Mouse (Mus musculus): ENCODE data around the gene Zbtb20.

The Zbtb20 gene

DNA sequence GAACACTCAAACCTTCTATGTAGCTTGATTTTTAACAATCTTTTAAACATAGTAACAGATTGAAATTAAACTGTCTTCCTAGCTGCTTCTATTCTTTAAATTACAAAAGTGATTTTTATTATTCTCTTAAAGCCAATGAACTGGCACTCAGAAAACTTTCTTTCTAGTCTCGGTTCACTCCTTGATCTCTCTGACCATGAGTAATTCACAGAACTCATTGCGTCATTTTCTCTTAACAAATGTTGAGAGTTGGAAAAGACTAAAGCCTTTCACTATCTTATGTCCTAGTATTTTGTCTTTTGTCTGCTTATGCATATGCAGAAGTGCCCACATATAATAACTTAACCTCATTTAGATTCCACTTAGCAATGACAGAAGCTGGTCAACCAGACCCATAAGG, 525.3 kb downstream of the Zbtb20 start:
- DNase-seq: no peak

- DNase-seq: no peak
These were observed 527.2 kb downstream of the Zbtb20 start for GRCm38 (mm10) chr16:43402888-43403287.

- DNase-seq: no peak
These were observed 529.4 kb downstream of the Zbtb20 start for GRCm38 (mm10) chr16:43405089-43405488.

DNA sequence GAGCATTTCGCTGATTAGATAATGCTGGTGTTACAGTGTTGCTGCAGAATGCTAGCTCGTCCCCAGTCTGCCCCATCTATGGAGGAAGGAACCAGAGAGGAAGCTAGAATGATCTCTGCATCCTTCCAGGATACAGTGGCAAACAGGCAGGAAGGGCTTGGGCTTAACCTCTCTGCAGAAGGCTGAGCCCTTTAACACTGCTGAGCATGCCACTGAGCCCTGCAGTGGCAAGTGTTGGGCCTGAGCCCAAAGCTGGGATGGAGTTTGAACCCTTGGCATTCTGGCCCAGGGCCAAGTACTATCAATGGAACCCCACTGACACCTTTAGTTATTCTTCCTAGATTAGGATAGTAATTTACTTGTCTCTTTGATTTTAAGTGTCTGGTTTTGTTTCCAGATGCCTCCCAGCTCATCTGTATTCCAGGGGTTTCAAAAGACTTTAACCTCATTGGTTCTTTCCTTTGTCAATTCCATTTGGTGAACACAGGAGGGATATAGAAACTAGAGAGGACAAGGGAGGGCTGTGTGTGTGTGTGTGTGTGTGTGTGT, 532.0 kb downstream of the Zbtb20 start:
- no peak for DNase-seq

- DNase-seq: no peak
These were observed 532.9 kb downstream of the Zbtb20 start for GRCm38 (mm10) chr16:43408622-43409021.

DNA sequence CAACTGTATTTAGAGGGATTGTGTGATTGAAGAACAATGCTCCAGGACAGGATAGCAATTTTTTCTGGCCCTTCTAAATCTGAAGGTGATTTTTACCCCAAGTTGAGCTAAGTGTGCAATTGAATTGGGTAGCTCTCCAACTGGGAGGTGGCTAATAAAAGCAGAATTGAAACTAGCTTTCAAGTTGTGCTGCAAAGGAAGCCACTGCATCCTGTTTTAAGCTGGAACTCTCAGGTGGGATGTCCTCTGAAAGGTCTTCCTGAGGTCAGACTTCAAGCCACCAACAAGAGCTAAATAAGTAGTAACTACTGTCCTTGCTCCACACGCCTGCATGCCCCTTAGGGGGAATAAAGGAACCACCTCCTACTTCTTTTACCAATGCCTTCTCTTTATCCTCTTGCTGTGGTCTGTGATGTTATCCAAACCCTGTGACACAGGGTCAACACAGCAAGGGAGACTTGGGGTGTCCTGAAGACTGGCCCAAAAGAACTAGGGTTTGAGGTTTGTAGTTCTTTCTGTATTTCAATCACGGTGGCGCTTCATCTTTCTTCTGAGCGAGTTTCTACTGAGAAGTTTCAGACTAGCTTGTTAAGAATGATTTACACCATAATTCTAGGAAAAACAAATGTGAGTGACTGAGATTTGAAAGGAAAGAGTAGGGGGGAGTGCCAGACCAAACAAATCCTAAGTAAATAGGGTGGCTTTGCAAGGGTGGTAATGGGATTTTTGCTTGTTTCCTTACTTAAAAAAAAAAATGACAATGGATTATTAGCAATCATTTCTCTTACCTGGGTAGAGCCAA, 533.6 kb downstream of the Zbtb20 start:
- DNase-seq: no peak

GRCm38 (mm10) chr16:43409910-43410612, 534.4 kb downstream of the Zbtb20 start:
- peak; percentile 75 for DNase-seq

- no peak for DNase-seq
These were observed 534.9 kb downstream of the Zbtb20 start for GRCm38 (mm10) chr16:43410613-43410974.

- DNase-seq: no peak
These were observed 540.2 kb downstream of the Zbtb20 start for GRCm38 (mm10) chr16:43415864-43416263.

GRCm38 (mm10) chr16:43419923-43420322, 544.2 kb downstream of the Zbtb20 start:
- DNase-seq: no peak

GRCm38 (mm10) chr16:43428955-43429354, 553.3 kb downstream of the Zbtb20 start:
- DNase-seq: no peak

DNA sequence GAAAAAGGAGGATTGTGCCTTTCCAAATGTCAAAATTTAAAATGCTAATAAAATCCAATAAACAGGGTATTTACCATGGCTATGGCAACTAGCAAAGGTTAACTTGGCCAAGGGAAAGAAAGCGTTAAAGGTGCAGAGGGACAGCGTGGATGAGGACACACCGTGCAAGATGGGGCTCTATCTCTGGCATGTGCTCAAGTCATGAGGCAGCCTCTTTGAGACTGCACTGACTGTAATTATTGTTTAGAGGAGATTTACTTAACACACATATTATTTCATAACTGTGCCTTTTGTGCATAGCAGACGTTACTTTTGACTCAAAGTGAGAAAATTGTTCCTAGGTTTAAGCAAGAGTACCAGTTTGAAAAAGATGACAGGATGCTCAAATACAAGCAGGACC, 554.3 kb downstream of the Zbtb20 start:
- DNase-seq: no peak

- DNase-seq: no peak
These were observed 556.1 kb downstream of the Zbtb20 start for GRCm38 (mm10) chr16:43431514-43432371.

DNA sequence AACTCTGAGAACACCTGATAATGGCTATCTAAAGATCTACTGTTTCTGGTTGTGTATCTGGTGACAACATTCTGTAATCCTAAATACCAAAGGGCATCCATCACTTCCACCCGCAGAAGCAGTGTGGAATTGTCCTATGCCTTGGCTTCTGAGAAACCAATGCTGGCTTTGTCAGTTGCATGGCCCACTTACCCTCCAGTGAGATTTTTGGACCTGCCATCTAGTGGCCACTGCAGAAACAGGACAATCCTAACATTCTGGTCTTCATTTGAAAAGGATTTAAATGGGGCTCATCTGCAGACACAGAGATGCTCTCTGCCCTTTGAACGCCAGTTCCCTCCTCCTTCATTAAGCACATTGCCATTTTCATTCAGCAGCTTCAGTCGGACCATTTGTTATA, 559.3 kb downstream of the Zbtb20 start:
- peak; percentile 24 for DNase-seq

- DNase-seq: no peak
These were observed 563.2 kb downstream of the Zbtb20 start for GRCm38 (mm10) chr16:43438878-43439371.

DNA sequence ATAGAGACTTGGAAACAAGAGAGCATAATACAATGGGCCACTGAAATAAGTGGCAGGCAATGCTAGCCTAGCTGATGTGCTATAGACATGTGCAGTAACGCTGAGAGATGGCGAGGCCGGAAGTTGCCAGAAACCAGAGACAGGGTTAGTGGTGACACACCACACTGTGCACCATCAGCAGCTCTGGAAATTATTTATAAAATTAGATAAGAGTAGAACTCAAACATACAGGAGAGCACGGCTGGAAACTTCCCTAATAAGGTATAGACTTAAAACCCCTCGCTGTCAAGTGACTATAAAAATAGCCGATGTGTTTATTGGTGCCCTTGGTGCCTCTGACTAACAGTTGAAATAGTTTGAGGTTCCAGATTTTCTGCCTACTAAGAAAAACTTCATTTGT, 565.7 kb downstream of the Zbtb20 start:
- DNase-seq: no peak

DNA sequence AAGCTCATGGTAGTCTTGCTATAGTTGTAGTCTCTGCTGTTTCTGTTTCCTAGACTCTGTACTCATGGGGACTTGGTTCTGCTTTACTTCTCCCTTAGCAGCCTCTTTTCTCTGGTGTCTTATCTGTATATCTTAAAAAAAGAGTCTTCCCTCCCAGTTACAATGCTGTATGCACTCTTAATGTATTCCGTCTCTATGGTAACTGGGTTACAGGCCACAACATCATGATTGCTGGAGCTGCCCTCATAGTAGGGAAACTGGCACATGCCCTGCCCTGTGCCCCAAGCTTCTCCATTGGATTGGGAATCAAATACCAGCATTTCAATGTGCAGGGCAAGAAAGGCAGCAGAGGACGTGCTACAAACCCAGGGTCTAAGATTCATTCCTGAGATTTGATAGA, 567.4 kb downstream of the Zbtb20 start:
- DNase-seq: no peak

DNA sequence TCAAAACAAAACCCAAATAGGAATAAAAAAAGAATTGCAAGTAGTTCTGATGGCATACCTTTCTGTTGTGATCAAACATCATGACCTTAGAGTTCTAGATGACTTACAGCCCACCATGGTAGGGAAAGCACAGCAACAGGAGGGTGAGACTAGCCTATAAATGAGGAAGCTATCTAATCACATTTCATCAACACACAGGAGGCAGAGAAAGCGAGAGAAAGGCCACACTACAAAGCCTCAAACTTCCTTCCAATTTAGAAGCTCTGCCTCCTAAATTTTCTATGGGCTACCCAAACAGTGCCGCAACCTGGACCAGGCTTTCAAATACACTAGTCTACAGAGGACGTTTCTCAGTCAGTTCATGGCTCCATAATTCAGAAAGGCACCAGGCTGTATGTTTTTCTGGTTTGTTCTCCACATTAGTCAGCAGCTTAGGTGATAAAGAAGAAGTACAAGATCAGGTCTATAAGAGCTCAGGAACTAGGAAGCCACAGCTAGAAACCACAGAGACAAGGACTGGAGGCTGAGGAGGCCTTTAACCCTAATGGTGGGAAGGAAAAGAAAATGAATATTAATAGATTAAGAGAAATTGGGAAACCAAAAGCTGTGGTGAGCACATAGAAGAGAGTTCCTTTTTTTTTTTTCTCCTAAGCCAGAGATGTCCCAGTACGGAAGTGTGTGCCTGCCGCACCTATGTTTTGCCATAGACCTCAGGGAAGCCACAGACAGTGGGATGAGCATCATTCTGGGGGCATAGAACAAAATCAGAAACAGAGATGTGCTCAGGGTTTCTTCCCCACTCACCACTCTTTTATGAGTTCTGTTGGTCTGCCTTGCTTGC, 572.7 kb downstream of the Zbtb20 start:
- no peak for DNase-seq

DNA sequence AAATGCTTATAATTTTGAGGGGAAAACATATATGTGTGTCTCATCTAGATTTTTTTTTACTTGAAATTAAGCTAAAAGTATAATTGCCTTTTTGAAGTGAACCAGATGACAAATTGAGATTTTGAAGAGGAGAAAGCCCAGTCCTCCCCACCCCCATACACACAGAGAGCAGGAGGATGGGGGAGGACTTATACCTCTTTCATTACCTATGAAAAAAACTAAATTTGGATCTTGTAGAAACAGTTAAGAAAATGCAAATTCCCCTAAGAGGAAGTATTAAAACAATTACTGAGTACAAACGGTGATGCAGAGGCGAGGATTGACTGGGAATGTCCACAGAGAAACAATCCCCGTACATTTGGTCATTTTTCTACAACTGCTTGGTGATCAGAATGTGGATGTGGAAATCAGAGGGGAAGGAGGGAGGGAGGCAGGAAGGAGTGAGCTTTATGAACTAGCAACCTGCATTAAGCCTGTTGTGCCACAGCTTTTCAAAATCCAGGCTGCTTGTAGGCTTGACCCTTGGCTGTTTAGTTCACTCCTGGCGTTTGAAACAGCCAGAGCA, 578.8 kb downstream of the Zbtb20 start:
- DNase-seq: no peak

DNA sequence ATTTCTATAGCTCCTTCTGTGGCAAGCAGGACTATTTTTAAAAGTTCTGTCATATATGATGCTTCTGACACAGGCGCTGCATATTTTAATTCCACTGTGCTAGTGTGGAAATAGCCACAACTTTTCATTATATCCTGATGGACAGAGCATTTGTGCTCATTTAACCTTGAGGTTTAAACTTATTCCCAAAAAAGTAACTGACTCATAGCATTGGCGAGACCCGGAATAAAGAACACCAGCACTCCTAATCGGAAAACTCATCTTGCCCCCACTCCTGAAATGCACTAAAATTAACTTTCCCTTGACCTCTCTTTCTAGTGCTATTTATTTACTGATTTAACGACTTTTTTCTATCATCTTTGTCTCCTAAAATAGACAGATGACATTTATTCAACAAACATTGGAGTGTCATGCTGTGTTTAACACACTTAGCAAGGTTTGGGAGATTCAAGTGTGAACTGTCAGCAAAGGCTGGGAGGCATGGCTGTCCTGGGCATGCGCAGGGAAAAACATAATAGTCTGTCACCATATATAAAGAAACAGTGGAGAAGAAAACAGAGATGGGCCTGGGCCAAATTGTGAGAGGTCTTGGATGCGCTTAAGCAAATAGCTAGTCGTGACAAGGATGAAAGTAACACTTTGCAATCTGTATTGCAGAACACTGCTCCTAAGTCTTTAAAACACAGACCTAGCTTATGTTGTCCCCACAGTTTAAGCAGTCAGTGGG, 580.9 kb downstream of the Zbtb20 start:
- no peak for DNase-seq

DNA sequence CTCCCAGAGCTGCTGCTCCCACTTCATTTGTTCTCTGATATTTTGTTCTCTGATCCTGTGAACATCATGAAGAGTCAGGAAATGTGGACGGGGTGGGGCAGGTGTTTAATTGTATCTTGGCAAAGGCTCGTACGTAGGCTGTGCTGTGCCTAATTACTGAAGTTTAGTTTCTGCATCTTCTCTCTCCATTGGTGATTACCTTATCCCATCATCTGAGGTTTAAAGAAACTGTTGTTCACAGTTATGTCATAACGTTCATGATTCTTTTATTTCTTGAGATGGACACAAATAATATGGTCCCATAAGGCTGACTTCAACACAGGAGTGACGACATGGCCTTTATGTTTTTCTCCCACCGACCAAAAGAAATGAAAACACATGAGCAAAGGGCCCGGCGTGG, 582.1 kb downstream of the Zbtb20 start:
- no peak for DNase-seq

Data from lung, postnatal 14 days (tissue).